Mouse (Mus musculus): ENCODE data around the gene 1700003E16Rik. TPM values are rescaled to one million over a fixed set of nuclear protein-coding genes. Genes with fewer than 3 reads are reported as not detected.

1700003E16Rik gene
- total and polyA plus RNA-seq, 3 experiments, result 0.23 to 0.34 TPM; not detected in 1

DNA sequence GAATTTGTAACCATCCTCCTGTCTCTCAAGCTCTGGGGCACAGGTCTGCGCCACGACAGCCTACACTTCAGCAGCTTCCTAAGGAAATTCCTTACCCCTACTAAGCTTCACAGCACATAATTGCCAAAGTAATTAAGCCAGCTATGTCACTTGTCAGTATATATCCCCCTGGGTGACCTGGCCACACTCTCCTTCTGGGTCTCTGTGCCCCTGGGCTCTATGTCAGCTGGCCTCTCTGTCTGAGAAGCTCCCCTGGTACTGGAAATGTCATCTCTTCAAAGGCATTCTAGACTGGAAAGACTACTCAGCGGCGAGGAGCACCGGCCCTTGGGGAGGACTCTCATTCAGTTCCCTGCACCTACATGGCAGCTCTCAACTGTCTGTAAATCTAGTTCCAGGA, 33.2 kb upstream of the 1700003E16Rik start:
- Histone ChIP-seq H3K9me3 (replicated peaks; ENCODE audit: low read length) (no peaks in the 10 kb centered on the region), H3K79me2 (replicated peaks; ENCODE audit: control insufficient read depth, extremely low read depth, insufficient read depth, poor library complexity, severe bottlenecking) (no peaks in the 10 kb centered on the region), H3K9ac (ENCODE audit: insufficient read depth, low read depth) (no peak overlapping the region), H3K27ac (ENCODE audit: insufficient read depth, low read depth) (no peak overlapping the region), H3K27me3 (replicated peaks) (no peaks in the 10 kb centered on the region), H3K4me2 (ENCODE audit: insufficient read depth, low read depth, poor library complexity, severe bottlenecking) (no peak overlapping the region), H3K36me3 (replicated peaks in 1 of 2; ENCODE audit: control insufficient read depth in 1 of 2, insufficient read depth in 1 of 2, low read length in 1 of 2) (peaks cover 7 to 23% of the 10 kb centered on the region in 2 experiments), H3K4me1 (ENCODE audit: control insufficient read depth in 1 of 2, insufficient read depth in 2 of 2) (peaks cover 17 to 61% of the 10 kb centered on the region in 2 experiments), H3K4me3 (replicated peaks in 1 of 3; ENCODE audit: low read depth in 2 of 3, low read length in 2 of 3, poor library complexity in 1 of 3) (no peak overlapping the region)
- in situ Hi-C loops (cut with MboI; ENCODE audit: low pct_ligation_motif_present, low pct_unique_long_range_greater_than_20kb, low sequenced_read_pairs) (no loop called here), dilution Hi-C loops (cut with MboI; ENCODE audit: extremely low pct_ligation_motif_present, extremely low pct_unique_long_range_greater_than_20kb, low sequenced_read_pairs) (no loop called here)
- TF ChIP-seq MAX (IDR thresholded peaks at IDR 0.05; ENCODE audit: low read length), result no peak
- TF ChIP-seq MXI1 (IDR thresholded peaks at IDR 0.05; ENCODE audit: low read depth, low read length), result no peak
- TF ChIP-seq E2F4 (IDR thresholded peaks at IDR 0.05; ENCODE audit: insufficient replicate concordance, low read depth, low read length), result no peak
- TF ChIP-seq NELFE (IDR thresholded peaks at IDR 0.05; ENCODE audit: low read depth, low read length), result no peak
- no peak for TF ChIP-seq JUND (conservative IDR thresholded peaks at IDR 0.05; ENCODE audit: low read depth, low read length)
- TF ChIP-seq NRF1 (IDR thresholded peaks at IDR 0.05; ENCODE audit: low read depth, low read length), result no peak
- TF ChIP-seq IRF4 (IDR thresholded peaks at IDR 0.05; ENCODE audit: low read depth, low read length), result no peak
- TF ChIP-seq GABPA (IDR thresholded peaks at IDR 0.05; ENCODE audit: insufficient replicate concordance, low read depth, low read length), result no peak
- TF ChIP-seq ZKSCAN1 (IDR thresholded peaks at IDR 0.05; ENCODE audit: borderline replicate concordance, low read depth, low read length), result no peak
- TF ChIP-seq BHLHE40 (IDR thresholded peaks at IDR 0.05; ENCODE audit: low read depth, low read length), result no peak
- TF ChIP-seq ELF1 (IDR thresholded peaks at IDR 0.05; ENCODE audit: low read depth, low read length), result no peak
- TF ChIP-seq CTCF (conservative IDR thresholded peaks at IDR 0.05 in 1 of 2, IDR thresholded peaks at IDR 0.05 in 1 of 2; ENCODE audit: low read depth in 2 of 2, low read length in 2 of 2), result no peak
- DNase-seq (ENCODE audit: extremely low read depth), result no peak

DNA sequence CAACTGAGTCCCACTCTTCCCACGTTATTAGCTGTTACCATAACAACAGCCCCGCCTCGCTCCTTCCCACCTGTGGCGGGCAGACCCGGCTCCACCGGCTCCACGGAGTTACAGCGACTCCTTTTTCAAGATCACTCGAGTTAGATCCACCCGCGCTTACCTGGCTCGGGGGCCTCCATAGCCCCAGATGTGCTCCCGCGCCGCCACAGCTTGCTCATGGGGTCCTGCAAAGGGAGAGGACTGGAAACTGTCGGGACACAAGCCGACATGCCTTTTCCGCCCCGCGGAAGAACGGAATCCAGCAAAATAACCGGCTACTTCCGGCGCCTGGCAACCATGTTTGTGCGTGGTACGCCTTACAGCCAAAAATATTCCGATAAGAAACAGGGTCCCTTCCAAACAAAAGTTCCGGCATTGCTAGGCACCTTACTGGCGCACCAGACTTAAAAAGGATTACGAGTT, 31.3 kb upstream of the 1700003E16Rik start:
- H3K4me1 ChIP-seq (ENCODE audit: control insufficient read depth in 1 of 2, insufficient read depth in 2 of 2), result peaks cover 6 to 42% of the 10 kb centered on the region in 2 experiments
- peak; percentile 96 for DNase-seq (ENCODE audit: extremely low read depth)
- peak overlapping the region; percentile 94 for H3K9ac ChIP-seq (ENCODE audit: insufficient read depth, low read depth)
- no peaks in the 10 kb centered on the region for H3K79me2 ChIP-seq (replicated peaks; ENCODE audit: control insufficient read depth, extremely low read depth, insufficient read depth, poor library complexity, severe bottlenecking)
- peak overlapping the region; percentile 82 for H3K4me2 ChIP-seq (ENCODE audit: insufficient read depth, low read depth, poor library complexity, severe bottlenecking)
- in situ Hi-C loops (cut with MboI; ENCODE audit: low pct_ligation_motif_present, low pct_unique_long_range_greater_than_20kb, low sequenced_read_pairs) (no loop called here), dilution Hi-C loops (cut with MboI; ENCODE audit: extremely low pct_ligation_motif_present, extremely low pct_unique_long_range_greater_than_20kb, low sequenced_read_pairs) (no loop called here)
- peaks cover 2 to 9% of the 10 kb centered on the region in 2 experiments for H3K36me3 ChIP-seq (replicated peaks in 1 of 2; ENCODE audit: control insufficient read depth in 1 of 2, insufficient read depth in 1 of 2, low read length in 1 of 2)
- H3K4me3 ChIP-seq (replicated peaks in 1 of 3; ENCODE audit: low read depth in 2 of 3, low read length in 2 of 3, poor library complexity in 1 of 3), result peak overlapping the region; percentile 80 to 92 (median 88)
- H3K27ac ChIP-seq (ENCODE audit: insufficient read depth, low read depth), result no peak overlapping the region
- H3K9me3 ChIP-seq (replicated peaks; ENCODE audit: low read length), result no peaks in the 10 kb centered on the region
- H3K27me3 ChIP-seq (replicated peaks), result no peaks in the 10 kb centered on the region
- TF ChIP-seq HCFC1 (IDR thresholded peaks at IDR 0.05; ENCODE audit: low read depth, low read length) (peak; percentile 97), ETS1 (conservative IDR thresholded peaks at IDR 0.05; ENCODE audit: low read depth, low read length) (no peak; the same call in 1 of the 2 replicates), USF2 (conservative IDR thresholded peaks at IDR 0.05; ENCODE audit: low read depth, low read length) (no peak), NRF1 (IDR thresholded peaks at IDR 0.05; ENCODE audit: low read depth, low read length) (peak; percentile 65), NELFE (IDR thresholded peaks at IDR 0.05; ENCODE audit: low read depth, low read length) (peak; percentile 77; the same call in 1 of the 2 replicates), CHD2 (IDR thresholded peaks at IDR 0.05; ENCODE audit: low read length) (peak; percentile 58; the same call in 1 of the 2 replicates), GABPA (IDR thresholded peaks at IDR 0.05; ENCODE audit: insufficient replicate concordance, low read depth, low read length) (peak; percentile 31; the same call in 1 of the 2 replicates), JUND (conservative IDR thresholded peaks at IDR 0.05; ENCODE audit: low read depth, low read length) (no peak), MAX (IDR thresholded peaks at IDR 0.05; ENCODE audit: low read length) (peak; percentile 54), ELF1 (IDR thresholded peaks at IDR 0.05; ENCODE audit: low read depth, low read length) (peak; percentile 95), USF1 (IDR thresholded peaks at IDR 0.05; ENCODE audit: low read depth, low read length) (no peak), TBP (conservative IDR thresholded peaks at IDR 0.05; ENCODE audit: low read depth, low read length) (peak; percentile 91), E2F4 (IDR thresholded peaks at IDR 0.05; ENCODE audit: insufficient replicate concordance, low read depth, low read length) (peak; percentile 33; the same call in 1 of the 2 replicates), ZNF384 (IDR thresholded peaks at IDR 0.05; ENCODE audit: low read depth, low read length) (0 out of 2 replicates have a peak, but pooled peaks have one; percentile 20), POLR2A (IDR thresholded peaks at IDR 0.05; ENCODE audit: low read depth, low read length) (peak; percentile 83), KAT2A (IDR thresholded peaks at IDR 0.05; ENCODE audit: insufficient replicate concordance, low read length) (peak; percentile 86; the same call in 1 of the 2 replicates), MAFK (IDR thresholded peaks at IDR 0.05; ENCODE audit: insufficient replicate concordance, low read length) (no peak), SIN3A (IDR thresholded peaks at IDR 0.05; ENCODE audit: low read length) (peak; percentile 97), JUN (IDR thresholded peaks at IDR 0.05; ENCODE audit: insufficient read depth, low read depth, low read length) (peak; percentile 19; the same call in 1 of the 2 replicates), BHLHE40 (IDR thresholded peaks at IDR 0.05; ENCODE audit: low read depth, low read length) (peak; percentile 34; the same call in 1 of the 2 replicates), CTCF (conservative IDR thresholded peaks at IDR 0.05 in 1 of 2, IDR thresholded peaks at IDR 0.05 in 1 of 2; ENCODE audit: low read depth in 2 of 2, low read length in 2 of 2) (no peak), IRF4 (IDR thresholded peaks at IDR 0.05; ENCODE audit: low read depth, low read length) (peak; percentile 66; the same call in 1 of the 2 replicates), ZKSCAN1 (IDR thresholded peaks at IDR 0.05; ENCODE audit: borderline replicate concordance, low read depth, low read length) (no peak), MAZ (IDR thresholded peaks at IDR 0.05; ENCODE audit: low read depth, low read length) (peak; percentile 42), RAD21 (IDR thresholded peaks at IDR 0.05; ENCODE audit: low read depth, low read length) (no peak), MXI1 (IDR thresholded peaks at IDR 0.05; ENCODE audit: low read depth, low read length) (peak; percentile 89), UBTF (IDR thresholded peaks at IDR 0.05; ENCODE audit: low read depth, low read length) (no peak), MEF2A (IDR thresholded peaks at IDR 0.05; ENCODE audit: borderline replicate concordance, low read depth, low read length) (peak; percentile 76; the same call in 1 of the 2 replicates)
